ENCODE assay signal across 7 mouse cellular contexts in the genomic region with DNA sequence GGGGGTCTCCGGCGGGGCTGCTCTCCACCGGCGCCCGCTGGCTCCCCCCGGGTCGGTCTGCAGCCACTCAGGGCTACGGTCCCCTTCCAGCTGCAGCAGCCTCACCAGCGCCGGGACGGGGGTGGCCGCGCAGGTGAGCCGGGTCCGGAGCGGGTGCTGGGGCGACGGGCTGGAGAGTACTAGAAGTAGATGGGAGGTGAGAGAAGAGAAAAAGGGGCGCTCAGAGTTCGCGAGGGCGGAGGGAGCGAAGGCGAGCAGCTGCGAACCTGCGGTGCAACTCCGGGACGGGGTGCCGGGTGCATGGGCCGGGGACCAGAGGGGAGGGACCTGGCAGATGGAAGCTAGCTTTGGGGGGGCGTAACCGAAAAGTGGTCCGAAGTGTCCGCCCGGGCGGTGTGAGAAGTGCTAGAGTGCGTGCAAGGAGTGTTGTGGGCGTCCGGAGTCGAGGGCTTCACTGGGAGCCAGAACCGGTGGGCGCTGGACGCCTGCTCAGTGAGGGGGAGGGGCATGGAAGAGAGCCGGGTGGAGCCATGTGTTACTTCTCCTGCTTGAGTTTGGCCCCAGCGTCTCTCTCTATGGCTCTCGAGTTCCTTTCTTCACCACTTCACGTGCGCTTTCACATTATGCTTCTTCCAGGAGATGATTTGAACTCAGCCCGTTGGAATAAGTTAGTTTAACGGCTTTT. TPM values are rescaled to one million over a fixed set of nuclear protein-coding genes. Genes with fewer than 3 reads are reported as not detected.
A peak's percentile ranks its signal among the peaks of the same experiment; 100 is the strongest.
DNase-seq lines count a peak whose midpoint lies in the region; ATAC-seq and TF ChIP-seq lines count a peak whose summit lies in the region.

No protein-coding gene starts in this region.

- no peaks in the 10 kb centered on the region for H3K9me3 ChIP-seq in hindbrain, postnatal 0 days (ENCODE audit: low read length)
- no peaks in the 10 kb centered on the region for H3K9me3 ChIP-seq in limb, embryonic 13.5 days
- no peaks in the 10 kb centered on the region for H3K9me3 ChIP-seq in midbrain, embryonic 12.5 days

- H3K4me2 ChIP-seq in hindbrain, postnatal 0 days (ENCODE audit: low read depth, low read length): peak overlapping the region; percentile 99
- peak overlapping the region; percentile 78 for H3K4me2 ChIP-seq in limb, embryonic 13.5 days (replicated peaks)
- H3K4me2 ChIP-seq in midbrain, embryonic 12.5 days (replicated peaks): peak overlapping the region; percentile 69

- intact Hi-C loops in gastrocnemius, postnatal 14 days (cut with DNase I; ENCODE audit: low total_unique reads): loop anchor here (5.0 kb wide), 1 partner anchor 45 kb away; a partner anchor contains a TSS

- H3K4me1 ChIP-seq in hindbrain, postnatal 0 days (ENCODE audit: insufficient read depth, low read length): peaks cover 6% of the 10 kb centered on the region; the same call in 1 of the 2 replicates
- peaks cover 41% of the 10 kb centered on the region for H3K4me1 ChIP-seq in limb, embryonic 13.5 days
- peaks cover 12% of the 10 kb centered on the region for H3K4me1 ChIP-seq in midbrain, embryonic 12.5 days

- WGBS in hindbrain, postnatal 0 days: 2% methylated on average over 50 of the region's 50 CpGs
- under 1% methylated on average over 50 of the region's 50 CpGs for WGBS in limb, embryonic 13.5 days
- under 1% methylated on average over 50 of the region's 50 CpGs for WGBS in midbrain, embryonic 12.5 days

- no peaks in the 10 kb centered on the region for H3K27me3 ChIP-seq in hindbrain, postnatal 0 days (ENCODE audit: insufficient read depth, low read length)
- H3K27me3 ChIP-seq in limb, embryonic 13.5 days: no peaks in the 10 kb centered on the region
- peaks cover 15% of the 10 kb centered on the region; the same call in 1 of the 2 replicates for H3K27me3 ChIP-seq in midbrain, embryonic 12.5 days

- H3K36me3 ChIP-seq in hindbrain, postnatal 0 days (ENCODE audit: insufficient read depth, low read length): no peaks in the 10 kb centered on the region
- H3K36me3 ChIP-seq in limb, embryonic 13.5 days: no peaks in the 10 kb centered on the region
- H3K36me3 ChIP-seq in midbrain, embryonic 12.5 days: no peaks in the 10 kb centered on the region

- ATAC-seq in common myeloid progenitor, adult 5-6 weeks (replicated peaks; ENCODE audit: low read depth, poor library complexity, severe bottlenecking): peak; percentile 26
- peak; percentile 72 for ATAC-seq in hindbrain, postnatal 0 days
- peak; percentile 58 for ATAC-seq in limb, embryonic 13.5 days (ENCODE audit: low FRiP score, low read depth)
- peak; percentile 80 for ATAC-seq in midbrain, embryonic 12.5 days (ENCODE audit: low FRiP score, low read depth)

- peak overlapping the region; percentile 68 for H3K9ac ChIP-seq in hindbrain, postnatal 0 days (replicated peaks; ENCODE audit: low read length)
- H3K9ac ChIP-seq in limb, embryonic 13.5 days: peak overlapping the region; percentile 88
- peak overlapping the region; percentile 76 for H3K9ac ChIP-seq in midbrain, embryonic 12.5 days (replicated peaks)

- H3K4me3 ChIP-seq in hindbrain, postnatal 0 days (ENCODE audit: low read length): peak overlapping the region; percentile 84
- peak overlapping the region; percentile 94 for H3K4me3 ChIP-seq in limb, embryonic 13.5 days
- H3K4me3 ChIP-seq in midbrain, embryonic 12.5 days: peak overlapping the region; percentile 93

- no peak overlapping the region for H3K27ac ChIP-seq in hindbrain, postnatal 0 days
- H3K27ac ChIP-seq in limb, embryonic 13.5 days: peak overlapping the region; percentile 72
- H3K27ac ChIP-seq in midbrain, embryonic 12.5 days (replicated peaks): no peak overlapping the region; the same call in 1 of the 2 replicates

- peak; percentile 64 for DNase-seq in Muller cell, postnatal 12 days (ENCODE audit: inconsistent ontology term)
- DNase-seq in gastrocnemius, postnatal 14 days: peak; percentile 66
- DNase-seq in hindbrain, postnatal 0 days (ENCODE audit: low spot score): peak; percentile 55
- peak; percentile 64 for DNase-seq in spleen, adult 12 weeks (ENCODE audit: low spot score)

- no peak for TF ChIP-seq CTCF in hindbrain, postnatal 0 days (IDR thresholded peaks at IDR 0.05; ENCODE audit: low read depth)

RNA-seq across cellular contexts. Expression of a gene that starts 0.5 kb away (rescaled TPM):
- 120 and 143 TPM in 2 replicates for total RNA-seq in common myeloid progenitor, adult 5-6 weeks (2017)
- 1 to 10 TPM; 4.4 to 6.5 TPM for total RNA-seq in gastrocnemius, postnatal 14 days (2021)
- 5.6 and 10.7 TPM in 2 replicates for total RNA-seq in hindbrain, postnatal 0 days (2014; rRNA removed)
- polyA plus RNA-seq in hindbrain, postnatal 0 days (2015; fragmentation: Nextera tagmentation; extraction: Ambion mirVana): 1.9 and 2.8 TPM in 2 replicates
- polyA plus RNA-seq in limb, embryonic 13.5 days (2015; fragmentation: Nextera tagmentation; extraction: Ambion mirVana): 15.8 and 16.2 TPM in 2 replicates
- 6.7 and 7.8 TPM in 2 replicates for polyA plus RNA-seq in midbrain, embryonic 12.5 days (2016; fragmentation: Nextera tagmentation; extraction: Ambion mirVana)

RNA-seq across cellular contexts. Expression of a gene that starts 27.2 kb away (rescaled TPM):
- 80.1 and 82.4 TPM in 2 replicates for total RNA-seq in common myeloid progenitor, adult 5-6 weeks (2017)
- total RNA-seq in gastrocnemius, postnatal 14 days (2021): 10 to 100 TPM; 21.7 to 24.4 TPM
- total RNA-seq in hindbrain, postnatal 0 days (2014; rRNA removed): 64.4 and 69.0 TPM in 2 replicates
- 59.0 and 66.6 TPM in 2 replicates for polyA plus RNA-seq in hindbrain, postnatal 0 days (2015; fragmentation: Nextera tagmentation; extraction: Ambion mirVana)
- 68.4 and 71.9 TPM in 2 replicates for polyA plus RNA-seq in limb, embryonic 13.5 days (2015; fragmentation: Nextera tagmentation; extraction: Ambion mirVana)
- polyA plus RNA-seq in midbrain, embryonic 12.5 days (2016; fragmentation: Nextera tagmentation; extraction: Ambion mirVana): 81.8 and 85.3 TPM in 2 replicates

RNA-seq across cellular contexts. Expression of a gene that starts 47.2 kb away (rescaled TPM):
- total RNA-seq in common myeloid progenitor, adult 5-6 weeks (2017): 30.4 and 30.6 TPM in 2 replicates
- total RNA-seq in gastrocnemius, postnatal 14 days (2021): 10 to 100 TPM; 36.6 to 37.8 TPM
- 107 and 109 TPM in 2 replicates for total RNA-seq in hindbrain, postnatal 0 days (2014; rRNA removed)
- polyA plus RNA-seq in hindbrain, postnatal 0 days (2015; fragmentation: Nextera tagmentation; extraction: Ambion mirVana): 158 and 159 TPM in 2 replicates
- 121 and 127 TPM in 2 replicates for polyA plus RNA-seq in limb, embryonic 13.5 days (2015; fragmentation: Nextera tagmentation; extraction: Ambion mirVana)
- polyA plus RNA-seq in midbrain, embryonic 12.5 days (2016; fragmentation: Nextera tagmentation; extraction: Ambion mirVana): 124 and 131 TPM in 2 replicates

Comparison
In these comparisons a context has a peak if more than half of its experiments do, and no peak if none do; other contexts are left out.
1. ATAC-seq: peak in every context shown above with its lines; median percentile 80 in midbrain, embryonic 12.5 days; 72 in hindbrain, postnatal 0 days; 58 in limb, embryonic 13.5 days; 26 in common myeloid progenitor, adult 5-6 weeks.
2. RNA of a gene that starts 0.5 kb away (total RNA-seq): 120 to 143 TPM in common myeloid progenitor, adult 5-6 weeks; 5.6 to 10.7 TPM in hindbrain, postnatal 0 days and 4.4 to 6.5 TPM in gastrocnemius, postnatal 14 days; every median in the first group is over 10 times any median in the second.
3. Peak in every context shown above with its lines, with median percentiles within 50 percentile points of each other: DNase-seq, H3K4me2 ChIP-seq, H3K4me3 ChIP-seq and H3K9ac ChIP-seq.